Mouse (Mus musculus) CH12.LX (cell line): ENCODE data around the gene Mroh7. TPM values are rescaled to one million over a fixed set of nuclear protein-coding genes. Genes with fewer than 3 reads are reported as not detected.

Experiments used
- DNase-seq: peaks from one replicate; pipeline ENCODE4 v3.0.0-alpha.2; 2013; ENCODE audit errors: extremely low read depth
- H3K27ac ChIP-seq: 2 replicates; pipeline ENCODE4 v1.5.1; 2012; ENCODE audit warnings: low read depth, mild to moderate bottlenecking, control low read depth, moderate library complexity; ENCODE audit not compliant: insufficient read depth
- H3K27me3 ChIP-seq: replicated peaks from 2 replicates; pipeline ENCODE3; 2012; ENCODE audit warnings: inconsistent platforms
- H3K36me3 ChIP-seq, 2 experiments: replicated peaks in 1 of 2; 2 replicates each; pipeline versions ENCODE3 to v1.6.1; 2012; ENCODE audit warnings: inconsistent platforms in 1 of 2, low read length in 1 of 2, mild to moderate bottlenecking in 1 of 2, mixed read lengths in 1 of 2, moderate library complexity in 1 of 2; ENCODE audit not compliant: control insufficient read depth in 1 of 2, insufficient read depth in 1 of 2
- H3K4me1 ChIP-seq, 2 experiments: 2 replicates each; pipeline ENCODE4 v1.6.1; 2012; ENCODE audit warnings: inconsistent platforms in 1 of 2, moderate library complexity in 1 of 2; ENCODE audit not compliant: insufficient read depth in 2 of 2, control insufficient read depth in 1 of 2
- H3K4me2 ChIP-seq: 2 replicates; pipeline ENCODE4 v1.6.1; 2012; ENCODE audit warnings: low read depth, mild to moderate bottlenecking, control low read depth; ENCODE audit not compliant: poor library complexity, insufficient read depth, severe bottlenecking
- H3K4me3 ChIP-seq, 3 experiments: fragments of 150-350 bp in 1 of 3; sonication (generic) in 1 of 3; replicated peaks in 1 of 3; 2 replicates each; pipeline versions ENCODE3 to v1.5.1; 2011 to 2012; ENCODE audit warnings: low read depth in 2 of 3, low read length in 2 of 3, mild to moderate bottlenecking in 2 of 3, moderate library complexity in 2 of 3, control low read depth in 1 of 3, improper control_type of control experiment in 1 of 3, inconsistent platforms in 1 of 3, mixed read lengths in 1 of 3; ENCODE audit not compliant: poor library complexity in 1 of 3
- H3K79me2 ChIP-seq: replicated peaks from 2 replicates; pipeline ENCODE4 v1.6.1; 2012; ENCODE audit warnings: mild to moderate bottlenecking, moderate library complexity; ENCODE audit not compliant: control insufficient read depth, poor library complexity, insufficient read depth, severe bottlenecking; ENCODE audit errors: extremely low read depth
- H3K9ac ChIP-seq: 2 replicates; pipeline ENCODE4 v1.6.1; 2012; ENCODE audit warnings: low read depth, mild to moderate bottlenecking, control low read depth, moderate library complexity; ENCODE audit not compliant: insufficient read depth
- H3K9me3 ChIP-seq: replicated peaks from 2 replicates; pipeline ENCODE3; 2012; ENCODE audit warnings: low read length, inconsistent platforms, mixed read lengths
- CHD1 ChIP-seq: IDR thresholded peaks from 2 replicates; pipeline ENCODE4 v1.6.1; 2012; ENCODE audit warnings: low read depth, low read length, improper control_type of control experiment, inconsistent platforms
- CHD2 ChIP-seq: IDR thresholded peaks from 2 replicates; pipeline ENCODE4 v1.6.1; 2011; ENCODE audit warnings: low read length, improper control_type of control experiment
- ELF1 ChIP-seq: IDR thresholded peaks from 2 replicates; pipeline ENCODE4 v1.6.1; 2014; ENCODE audit warnings: low read depth, mild to moderate bottlenecking, inconsistent platforms, low read length, improper control_type of control experiment
- GABPA ChIP-seq: IDR thresholded peaks from 2 replicates; pipeline ENCODE4 v1.6.1; 2012; ENCODE audit warnings: low read depth, low read length, improper control_type of control experiment, inconsistent platforms; ENCODE audit not compliant: insufficient replicate concordance
- HCFC1 ChIP-seq: IDR thresholded peaks from 2 replicates; pipeline ENCODE4 v1.6.1; 2012; ENCODE audit warnings: low read depth, mild to moderate bottlenecking, inconsistent platforms, low read length, improper control_type of control experiment
- JUND ChIP-seq: conservative IDR thresholded peaks from 2 replicates; pipeline ENCODE4 v1.6.1; 2011; ENCODE audit warnings: low read depth, low read length, improper control_type of control experiment
- KAT2A ChIP-seq: IDR thresholded peaks from 2 replicates; pipeline ENCODE4 v1.6.1; 2012; ENCODE audit warnings: low read length, improper control_type of control experiment, inconsistent platforms; ENCODE audit not compliant: insufficient replicate concordance
- MEF2A ChIP-seq: IDR thresholded peaks from 2 replicates; pipeline ENCODE4 v1.6.1; 2014; ENCODE audit warnings: low read depth, mild to moderate bottlenecking, inconsistent platforms, low read length, improper control_type of control experiment, borderline replicate concordance
- MXI1 ChIP-seq: IDR thresholded peaks from 2 replicates; pipeline ENCODE4 v1.6.1; 2011; ENCODE audit warnings: mild to moderate bottlenecking, low read depth, low read length, improper control_type of control experiment
- NELFE ChIP-seq: IDR thresholded peaks from 2 replicates; pipeline ENCODE4 v1.6.1; 2011; ENCODE audit warnings: low read depth, low read length, improper control_type of control experiment
- NRF1 ChIP-seq: IDR thresholded peaks from 2 replicates; pipeline ENCODE4 v1.6.1; 2014; ENCODE audit warnings: low read depth, mild to moderate bottlenecking, inconsistent platforms, low read length, improper control_type of control experiment, moderate library complexity
- PAX5 ChIP-seq: IDR thresholded peaks from 2 replicates; pipeline ENCODE4 v1.6.1; 2012; ENCODE audit warnings: low read length, inconsistent platforms, mixed read lengths
- POLR2A ChIP-seq: IDR thresholded peaks from 2 replicates; pipeline ENCODE4 v1.6.1; 2011; ENCODE audit warnings: low read depth, mild to moderate bottlenecking, improper control_type of control experiment, low read length
- RAD21 ChIP-seq: IDR thresholded peaks from 2 replicates; pipeline ENCODE4 v1.6.1; 2011; ENCODE audit warnings: low read depth, mild to moderate bottlenecking, low read length, improper control_type of control experiment, moderate library complexity
- SMC3 ChIP-seq: IDR thresholded peaks from 2 replicates; pipeline ENCODE4 v1.6.1; 2011; ENCODE audit warnings: low read depth, low read length, improper control_type of control experiment
- TBP ChIP-seq: conservative IDR thresholded peaks from 2 replicates; pipeline ENCODE4 v1.6.1; 2011; ENCODE audit warnings: low read depth, low read length, improper control_type of control experiment
- TCF12 ChIP-seq: IDR thresholded peaks from 2 replicates; pipeline ENCODE4 v1.6.1; 2014; ENCODE audit warnings: low read depth, mild to moderate bottlenecking, inconsistent platforms, low read length, improper control_type of control experiment
- UBTF ChIP-seq: IDR thresholded peaks from 2 replicates; pipeline ENCODE4 v1.6.1; 2012; ENCODE audit warnings: low read depth, mild to moderate bottlenecking, inconsistent platforms, low read length, improper control_type of control experiment, moderate library complexity
- ZC3H11A ChIP-seq: IDR thresholded peaks from 2 replicates; pipeline ENCODE4 v1.6.1; 2012; ENCODE audit warnings: low read depth, mild to moderate bottlenecking, inconsistent platforms, low read length, improper control_type of control experiment
- ZKSCAN1 ChIP-seq: IDR thresholded peaks from 2 replicates; pipeline ENCODE4 v1.6.1; 2012; ENCODE audit warnings: low read depth, inconsistent platforms, low read length, improper control_type of control experiment, borderline replicate concordance
- ZMIZ1 ChIP-seq: IDR thresholded peaks from 2 replicates; pipeline ENCODE4 v1.6.1; 2012; ENCODE audit warnings: low read depth, mild to moderate bottlenecking, inconsistent platforms, low read length, improper control_type of control experiment
- dilution Hi-C: fragments of 300-500 bp; cut with MboI; formaldehyde crosslinking; loops from 2 replicates; pipeline ENCODE4 v1.14.3; 2020; ENCODE audit warnings: low sequenced_read_pairs; ENCODE audit not compliant: extremely low pct_unique_long_range_greater_than_20kb, extremely low pct_ligation_motif_present
- in situ Hi-C: fragments of 300-500 bp; cut with MboI; formaldehyde crosslinking; loops from 3 replicates; pipeline ENCODE4 v1.14.3; 2019; ENCODE audit warnings: low sequenced_read_pairs, low pct_ligation_motif_present, low pct_unique_long_range_greater_than_20kb, mixed read lengths
- polyA plus RNA-seq: library from polyadenylated mRNA; unstranded; fragments of >175 nt; gene quantifications from 2 replicates; pipeline ENCODE4 v1.2.1, GENCODE M21; 2012; ENCODE audit warnings: low read depth; ENCODE audit not compliant: insufficient read length
- total RNA-seq, 2 experiments: library from RNA; depleted of rRNA; stranded (reverse); fragments of 300-350 nt in 1 of 2; fragments of >200 nt in 1 of 2; gene quantifications; 2 replicates each; pipeline ENCODE4 v1.2.3; 2012 to 2014

Gene Mroh7
- total and polyA plus RNA-seq, 3 experiments, result not detected

GRCm38 (mm10) chr4:106665673-106666072 is 65.1 kb downstream of the Mroh7 start:
- Histone ChIP-seq H3K27ac (no peak overlapping the region), H3K27me3 (no peaks in the 10 kb centered on the region), H3K9me3 (no peaks in the 10 kb centered on the region), H3K4me1 (no peaks in the 10 kb centered on the region), H3K36me3 (peaks cover 92 to 100% of the 10 kb centered on the region in 2 experiments), H3K4me2 (no peak overlapping the region), H3K4me3 (no peak overlapping the region), H3K79me2 (no peaks in the 10 kb centered on the region), H3K9ac (no peak overlapping the region)
- dilution Hi-C loops, result no loop called here
- no peak for DNase-seq
- TF ChIP-seq JUND (no peak), HCFC1 (no peak), MXI1 (no peak), TBP (no peak), NRF1 (no peak), ZC3H11A (no peak), PAX5 (no peak), GABPA (no peak), MEF2A (no peak), NELFE (no peak), ELF1 (no peak), POLR2A (no peak), RAD21 (no peak), KAT2A (no peak), ZKSCAN1 (no peak), SMC3 (no peak), CHD2 (no peak), TCF12 (no peak), UBTF (no peak)
- in situ Hi-C loops, result no loop called here

- no peak overlapping the region for H3K9ac ChIP-seq
- no peak overlapping the region for H3K27ac ChIP-seq
- H3K4me2 ChIP-seq, result no peak overlapping the region
- H3K4me3 ChIP-seq, result no peak overlapping the region
- in situ Hi-C loops, result no loop called here
- no peaks in the 10 kb centered on the region for H3K79me2 ChIP-seq
- TF ChIP-seq CHD1, result no peak
- TF ChIP-seq SMC3, result no peak
- no peak for TF ChIP-seq ZMIZ1
- TF ChIP-seq, all 38 proteins: peak for 0
- no peak for DNase-seq
- Histone ChIP-seq H3K9me3 (no peaks in the 10 kb centered on the region), H3K27me3 (no peaks in the 10 kb centered on the region), H3K4me1 (no peaks in the 10 kb centered on the region), H3K36me3 (peaks cover 92 to 100% of the 10 kb centered on the region in 2 experiments)
- dilution Hi-C loops, result no loop called here
Observed at GRCm38 (mm10) chr4:106665269-106665668, 65.5 kb downstream of the Mroh7 start.
